Mouse (Mus musculus) forebrain, embryonic 15.5 days (tissue): ENCODE results near the gene Adcy3. TPM values are rescaled to one million over a fixed set of nuclear protein-coding genes. Genes with fewer than 3 reads are reported as not detected.

Experiments
- ATAC-seq: fragments of 200-750 bp; cut with Nextera tagmentation; replicated peaks from 2 replicates; pipeline ENCODE4 v1.8.0; 2017; ENCODE audit warnings: mild to moderate bottlenecking, moderate TSS enrichment, moderate library complexity
- H3K27ac ChIP-seq: fragments of 300-500 bp; sonication (generic); replicated peaks from 2 replicates; pipeline ENCODE4 v1.5.1; 2015; ENCODE audit warnings: mild to moderate bottlenecking, inconsistent platforms
- H3K27me3 ChIP-seq: fragments of 300-500 bp; sonication (generic); 2 replicates; pipeline ENCODE4 v1.6.1; 2015; ENCODE audit warnings: inconsistent platforms
- H3K36me3 ChIP-seq: fragments of 300-500 bp; sonication (generic); 2 replicates; pipeline ENCODE4 v1.6.1; 2015; ENCODE audit warnings: mild to moderate bottlenecking, inconsistent platforms
- H3K4me1 ChIP-seq: fragments of 300-500 bp; sonication (generic); 2 replicates; pipeline ENCODE4 v1.6.1; 2015; ENCODE audit warnings: inconsistent platforms
- H3K4me2 ChIP-seq: fragments of 300-500 bp; sonication (generic); replicated peaks from 2 replicates; pipeline ENCODE4 v1.6.1; 2015; ENCODE audit warnings: mild to moderate bottlenecking, inconsistent platforms
- H3K4me3 ChIP-seq: fragments of 300-500 bp; sonication (generic); 2 replicates; pipeline ENCODE4 v1.5.1; 2015; ENCODE audit warnings: mild to moderate bottlenecking, inconsistent platforms
- H3K9ac ChIP-seq: fragments of 300-500 bp; sonication (generic); replicated peaks from 2 replicates; pipeline ENCODE4 v1.6.1; 2015; ENCODE audit warnings: mild to moderate bottlenecking, inconsistent platforms
- H3K9me3 ChIP-seq: fragments of 300-500 bp; sonication (generic); 2 replicates; pipeline ENCODE4 v1.6.1; 2016; ENCODE audit warnings: inconsistent platforms
- WGBS: fragments of 180-500 bp; shearing (Covaris S2); methylation state at CpG from one replicate; pipeline ENCODE4 v1.1.7; 2015; ENCODE audit warnings: mixed read lengths; 5-methylcytosine and 5-hydroxymethylcytosine counted together
- polyA plus RNA-seq: library from polyadenylated mRNA; unstranded; fragments of >200 nt; fragmentation: Nextera tagmentation; extraction: Ambion mirVana; gene quantifications from 2 replicates; pipeline ENCODE4 v1.2.1, GENCODE M21; 2015

Gene Adcy3
- polyA plus RNA-seq, 1 experiment from 2014 or later = 13.3 TPM

DNA sequence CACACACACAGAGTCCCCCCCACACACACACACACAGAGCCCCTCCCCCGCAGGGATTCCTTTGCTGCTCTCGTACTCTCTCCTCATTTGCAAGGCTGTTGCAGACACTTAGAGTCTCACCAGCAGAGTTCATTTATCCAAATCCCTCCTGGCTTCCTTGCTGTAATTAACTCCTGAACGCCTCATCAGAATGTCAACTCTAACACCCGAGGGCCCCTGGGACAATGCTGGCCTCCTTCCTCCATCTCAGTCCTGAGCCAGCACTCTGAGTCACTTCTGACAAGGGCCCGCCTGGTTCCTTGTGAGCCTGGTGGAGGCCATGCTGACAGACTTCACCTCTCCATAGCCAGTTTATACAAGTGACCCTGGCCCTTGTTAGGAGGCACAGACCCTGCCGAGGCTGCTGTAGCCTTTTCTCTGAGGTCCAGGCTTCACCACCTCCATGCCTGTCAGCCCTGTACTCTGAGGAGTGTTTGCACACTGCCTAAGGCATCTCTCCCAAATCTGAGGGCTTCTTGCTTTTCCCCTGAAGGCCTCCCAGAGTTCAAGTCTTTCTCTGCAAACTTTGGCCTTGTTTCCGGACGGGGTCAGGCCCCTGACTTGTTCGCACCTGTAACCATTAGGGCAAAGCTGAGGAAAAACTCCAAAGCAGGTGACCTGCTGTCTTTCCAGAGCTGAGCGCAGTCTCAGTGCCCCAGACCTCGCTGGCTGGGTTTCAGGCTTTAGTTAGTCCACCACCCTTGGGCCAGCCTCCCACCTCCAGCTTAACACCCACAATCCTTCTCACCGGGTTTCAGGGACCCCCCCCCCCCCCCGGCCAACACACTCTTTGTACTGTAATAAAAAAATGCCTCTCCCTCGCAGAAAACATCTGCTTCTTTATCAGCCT, 55.5 kb downstream of the Adcy3 start:
- Histone ChIP-seq H3K9ac (no peak overlapping the region), H3K9me3 (no peaks in the 10 kb centered on the region), H3K4me3 (no peak overlapping the region), H3K4me1 (no peaks in the 10 kb centered on the region), H3K27me3 (no peaks in the 10 kb centered on the region), H3K36me3 (no peaks in the 10 kb centered on the region), H3K27ac (0 out of 2 replicates have a peak overlapping the region, but pooled peaks have one; percentile 12), H3K4me2 (no peak overlapping the region)
- 29% methylated on average over 13 of the region's 14 CpGs for WGBS
- peak; percentile 67 for ATAC-seq

DNA sequence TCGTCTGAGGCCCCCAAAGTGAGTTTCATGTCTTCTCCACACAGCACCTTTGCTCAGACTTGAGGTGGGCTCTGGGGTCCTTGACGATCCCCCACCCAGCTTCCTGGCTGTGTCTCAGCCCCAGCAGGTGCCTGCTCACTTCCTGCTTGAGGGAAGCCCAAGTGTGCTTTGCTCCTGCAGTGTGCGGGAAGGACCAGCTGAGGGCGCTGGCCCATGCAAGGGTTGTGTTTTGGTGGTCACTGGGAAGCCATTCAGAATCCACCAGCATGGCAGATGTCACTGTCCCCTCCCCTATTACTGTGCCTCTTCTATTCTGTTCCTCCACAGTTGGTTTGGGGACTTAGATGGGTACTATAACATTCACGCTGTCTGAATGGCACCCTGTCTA, 56.2 kb downstream of the Adcy3 start:
- ATAC-seq = no peak
- WGBS = 32% methylated on average over 5 of the region's 5 CpGs
- H3K4me2 ChIP-seq = no peak overlapping the region
- no peaks in the 10 kb centered on the region for H3K36me3 ChIP-seq
- no peak overlapping the region for H3K4me3 ChIP-seq
- no peak overlapping the region for H3K9ac ChIP-seq
- no peaks in the 10 kb centered on the region for H3K4me1 ChIP-seq
- no peaks in the 10 kb centered on the region for H3K27me3 ChIP-seq
- H3K27ac ChIP-seq = no peak overlapping the region
- H3K9me3 ChIP-seq = no peaks in the 10 kb centered on the region

DNA sequence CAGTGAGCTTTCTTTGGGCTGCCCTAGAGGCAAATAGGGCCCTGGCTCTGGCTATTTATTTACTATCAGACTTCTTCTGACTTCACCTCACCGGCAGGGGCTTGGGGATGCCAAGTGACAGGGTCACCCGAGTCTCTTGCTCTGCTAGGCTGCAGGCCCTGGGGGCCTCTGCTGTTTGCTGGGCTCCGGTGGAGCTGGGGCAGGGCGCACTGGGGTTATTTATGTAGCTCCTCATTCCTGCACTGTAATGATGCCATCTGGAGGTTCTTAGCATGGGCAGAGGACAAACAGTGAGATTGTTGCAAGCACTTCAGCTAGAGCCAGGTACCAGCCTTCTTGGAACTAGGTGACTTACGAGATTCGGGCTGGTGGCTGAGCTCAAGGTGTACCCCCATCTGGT, 59.6 kb downstream of the Adcy3 start:
- Histone ChIP-seq H3K4me1 (no peaks in the 10 kb centered on the region), H3K27me3 (no peaks in the 10 kb centered on the region), H3K4me3 (no peak overlapping the region), H3K36me3 (peaks cover 7% of the 10 kb centered on the region; the same call in 1 of the 2 replicates), H3K9me3 (no peaks in the 10 kb centered on the region), H3K9ac (no peak overlapping the region), H3K27ac (no peak overlapping the region), H3K4me2 (no peak overlapping the region)
- 82% methylated on average over 6 of the region's 6 CpGs for WGBS
- ATAC-seq = no peak

DNA sequence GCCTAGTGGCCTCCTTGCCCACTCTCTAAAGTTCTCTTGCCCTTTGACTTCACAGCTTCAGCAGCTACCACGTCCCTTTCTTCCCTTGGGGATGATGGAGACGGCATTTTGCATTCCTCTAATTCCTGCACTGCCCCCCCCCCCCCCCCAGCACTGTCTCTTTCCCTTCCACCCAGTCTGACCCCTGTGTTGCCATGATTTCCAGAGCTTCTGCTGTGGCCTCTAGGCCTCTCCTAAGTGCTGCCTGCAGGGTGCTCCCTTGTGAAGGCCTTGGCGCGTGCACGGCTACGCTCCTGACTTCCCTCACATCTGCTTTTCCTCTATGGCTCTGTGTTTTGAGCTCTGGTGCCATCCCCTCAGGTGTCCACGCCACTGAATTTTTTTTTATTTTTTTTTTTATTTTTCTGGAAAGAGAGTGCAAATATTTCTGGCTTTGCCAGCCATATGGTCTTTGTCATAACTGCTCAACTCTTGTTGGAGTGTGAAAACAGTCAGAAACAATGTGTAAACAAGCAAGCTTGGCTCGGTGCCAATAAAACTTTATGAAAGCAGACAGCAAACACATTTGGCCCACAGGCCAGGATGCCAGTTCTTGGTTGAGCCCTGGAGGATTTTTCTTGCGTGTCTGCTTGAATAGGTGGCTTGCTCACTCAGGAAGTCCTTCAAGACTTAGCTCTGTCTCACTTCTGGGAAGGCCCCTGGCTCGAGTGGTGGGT, 60.3 kb downstream of the Adcy3 start:
- ATAC-seq = no peak
- H3K4me3 ChIP-seq = no peak overlapping the region
- H3K27ac ChIP-seq = no peak overlapping the region
- H3K9me3 ChIP-seq = no peaks in the 10 kb centered on the region
- H3K27me3 ChIP-seq = no peaks in the 10 kb centered on the region
- H3K9ac ChIP-seq = no peak overlapping the region
- 62% methylated on average over 10 of the region's 10 CpGs for WGBS
- H3K4me2 ChIP-seq = no peak overlapping the region
- peaks cover 9% of the 10 kb centered on the region; the same call in 1 of the 2 replicates for H3K36me3 ChIP-seq
- H3K4me1 ChIP-seq = no peaks in the 10 kb centered on the region

DNA sequence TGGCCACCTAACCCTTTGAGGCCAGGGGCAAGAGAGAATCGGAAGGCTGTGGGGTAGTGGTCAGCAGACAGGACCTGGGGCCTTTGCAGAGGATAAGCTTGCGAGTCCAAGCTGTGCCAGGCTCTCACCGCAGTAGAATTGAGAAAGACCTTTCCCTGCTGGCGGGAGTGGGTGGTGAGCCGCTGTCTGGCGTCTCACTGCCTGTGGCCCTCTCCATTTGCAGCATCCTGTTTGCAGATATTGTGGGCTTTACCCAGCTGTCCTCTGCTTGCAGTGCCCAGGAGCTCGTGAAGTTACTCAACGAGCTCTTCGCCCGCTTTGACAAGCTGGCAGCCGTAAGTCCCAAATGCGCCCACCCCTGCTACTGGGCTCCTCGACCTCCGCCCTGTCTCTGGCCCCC, 61.7 kb downstream of the Adcy3 start:
- no peak for ATAC-seq
- 93% methylated on average over 14 of the region's 14 CpGs for WGBS

DNA sequence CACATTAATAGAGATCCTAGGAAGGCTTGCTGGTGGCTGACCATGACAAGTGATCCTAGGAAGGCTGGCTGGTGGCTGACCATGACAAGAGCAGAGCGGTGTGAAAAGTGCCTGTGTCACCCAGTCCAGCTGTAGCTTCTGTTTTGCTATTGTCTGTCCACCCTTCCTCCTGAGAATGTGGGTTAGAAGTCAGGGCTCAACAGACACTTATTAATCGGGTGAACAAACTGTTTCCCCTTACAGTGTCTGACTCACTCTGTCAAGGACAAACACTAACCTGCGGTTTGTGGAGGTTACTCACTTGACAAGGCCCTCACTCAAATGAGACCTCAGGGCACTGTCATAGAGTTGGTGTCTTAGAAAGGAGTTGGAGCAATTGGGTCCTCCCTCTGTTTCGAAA, 65.8 kb downstream of the Adcy3 start:
- WGBS = 89% methylated on average over 4 of the region's 4 CpGs
- H3K36me3 ChIP-seq = peaks cover 20% of the 10 kb centered on the region; the same call in 1 of the 2 replicates

More for the DNA sequence above, 61.7 kb downstream of the Adcy3 start:
- Histone ChIP-seq H3K9ac (no peak overlapping the region), H3K27me3 (no peaks in the 10 kb centered on the region), H3K4me2 (no peak overlapping the region), H3K4me1 (no peaks in the 10 kb centered on the region), H3K27ac (no peak overlapping the region), H3K4me3 (no peak overlapping the region), H3K36me3 (peaks cover 12% of the 10 kb centered on the region; the same call in 1 of the 2 replicates), H3K9me3 (no peaks in the 10 kb centered on the region)

DNA sequence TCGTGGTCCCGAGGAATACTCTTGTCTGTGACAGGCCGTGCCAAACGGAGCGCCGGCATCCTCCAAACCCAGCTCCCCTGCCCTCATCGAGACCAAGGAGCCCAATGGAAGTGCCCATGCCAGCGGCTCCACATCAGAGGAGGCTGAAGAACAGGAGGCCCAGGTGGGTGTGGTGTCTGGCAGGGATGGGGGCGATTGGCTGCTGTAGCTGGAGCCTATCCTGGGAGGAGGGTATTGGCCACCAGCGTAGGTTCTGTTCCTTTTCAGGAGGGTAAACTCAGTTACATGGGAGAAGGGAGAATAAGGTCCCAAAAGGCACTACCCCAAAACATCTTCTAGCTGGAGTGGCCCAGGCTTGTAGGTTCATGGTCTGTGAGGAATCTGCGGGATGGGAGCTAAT, 66.4 kb downstream of the Adcy3 start:
- no peak overlapping the region for H3K27ac ChIP-seq
- H3K9ac ChIP-seq = no peak overlapping the region
- no peaks in the 10 kb centered on the region for H3K4me1 ChIP-seq
- WGBS = 97% methylated on average over 11 of the region's 11 CpGs
- H3K27me3 ChIP-seq = no peaks in the 10 kb centered on the region
- H3K4me2 ChIP-seq = no peak overlapping the region
- H3K4me3 ChIP-seq = no peak overlapping the region
- no peaks in the 10 kb centered on the region for H3K9me3 ChIP-seq
- ATAC-seq = no peak
- peaks cover 20% of the 10 kb centered on the region; the same call in 1 of the 2 replicates for H3K36me3 ChIP-seq

More for the DNA sequence above, 65.8 kb downstream of the Adcy3 start:
- no peak for ATAC-seq
- Histone ChIP-seq H3K4me2 (no peak overlapping the region), H3K27ac (no peak overlapping the region), H3K9me3 (no peaks in the 10 kb centered on the region), H3K9ac (no peak overlapping the region), H3K4me3 (no peak overlapping the region), H3K27me3 (no peaks in the 10 kb centered on the region), H3K4me1 (no peaks in the 10 kb centered on the region)

DNA sequence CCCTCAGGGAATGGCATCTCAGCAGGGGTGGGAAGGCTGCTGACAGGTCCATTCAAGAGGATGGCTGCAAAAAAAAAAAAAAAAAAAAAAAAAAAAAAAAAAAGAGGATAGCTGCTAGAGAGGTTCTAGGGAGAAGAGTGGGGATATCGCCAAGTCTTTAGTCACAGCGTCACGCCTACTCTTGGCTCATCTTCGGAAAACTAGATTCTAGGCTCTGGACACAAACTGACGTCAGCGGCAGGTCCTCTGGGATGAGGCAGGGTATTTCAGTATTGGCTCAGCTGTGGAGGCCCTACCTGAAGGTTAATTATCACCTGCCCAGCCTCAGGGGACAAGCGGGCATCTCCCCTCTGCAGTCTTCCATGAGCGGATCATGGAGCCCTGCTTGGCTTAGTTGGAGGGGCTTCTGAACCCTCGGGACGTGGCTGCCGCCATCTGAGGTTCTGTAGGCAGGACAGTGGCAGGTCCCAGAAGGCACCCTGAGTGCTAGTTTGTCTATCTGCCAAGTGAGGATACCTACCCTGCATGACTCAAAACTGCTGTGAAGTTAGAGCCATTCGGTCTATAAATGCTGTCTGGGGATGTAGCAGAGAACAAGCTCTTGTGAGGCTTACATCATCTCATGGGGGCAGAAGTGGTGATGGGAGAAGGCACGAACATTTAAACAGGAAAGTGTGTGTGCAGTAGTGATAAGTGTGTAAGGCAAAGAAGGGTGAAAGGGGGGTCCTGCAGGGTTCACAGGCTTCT, 68.7 kb downstream of the Adcy3 start:
- no peaks in the 10 kb centered on the region for H3K4me1 ChIP-seq
- no peaks in the 10 kb centered on the region for H3K9me3 ChIP-seq
- H3K4me3 ChIP-seq = no peak overlapping the region
- H3K36me3 ChIP-seq = peaks cover 28% of the 10 kb centered on the region; the same call in 1 of the 2 replicates
- H3K27me3 ChIP-seq = no peaks in the 10 kb centered on the region
- no peak overlapping the region for H3K9ac ChIP-seq
- whole genome bisulfite sequencing = 89% methylated on average over 13 of the region's 13 CpGs
- no peak overlapping the region for H3K4me2 ChIP-seq
- ATAC-seq = no peak
- no peak overlapping the region for H3K27ac ChIP-seq

DNA sequence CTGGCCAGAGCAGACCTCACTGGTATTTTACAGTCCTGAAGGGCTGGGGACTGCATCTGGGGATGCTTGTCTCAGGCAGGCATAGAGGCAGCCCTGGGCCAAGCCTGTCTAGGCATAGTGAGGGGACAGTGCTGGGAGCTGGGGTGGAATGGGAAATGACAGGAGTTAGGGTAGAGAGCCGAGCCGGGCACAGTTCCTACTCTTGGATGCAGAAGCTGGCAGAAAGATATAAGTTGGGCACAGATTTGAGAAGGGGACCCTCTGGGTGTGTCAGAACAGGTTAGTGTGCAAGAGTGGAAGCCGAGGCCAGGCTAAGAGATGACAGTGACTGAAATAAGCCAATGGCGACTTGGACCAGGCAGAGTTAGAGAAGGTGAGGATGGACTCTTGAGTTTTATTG, 69.3 kb downstream of the Adcy3 start:
- no peak overlapping the region for H3K27ac ChIP-seq
- no peaks in the 10 kb centered on the region for H3K9me3 ChIP-seq
- peaks cover 28% of the 10 kb centered on the region; the same call in 1 of the 2 replicates for H3K36me3 ChIP-seq
- no peaks in the 10 kb centered on the region for H3K27me3 ChIP-seq
- no peak for ATAC-seq
- H3K4me3 ChIP-seq = no peak overlapping the region
- no peak overlapping the region for H3K9ac ChIP-seq
- H3K4me1 ChIP-seq = no peaks in the 10 kb centered on the region
- H3K4me2 ChIP-seq = no peak overlapping the region
- WGBS = 89% methylated on average over 4 of the region's 4 CpGs

DNA sequence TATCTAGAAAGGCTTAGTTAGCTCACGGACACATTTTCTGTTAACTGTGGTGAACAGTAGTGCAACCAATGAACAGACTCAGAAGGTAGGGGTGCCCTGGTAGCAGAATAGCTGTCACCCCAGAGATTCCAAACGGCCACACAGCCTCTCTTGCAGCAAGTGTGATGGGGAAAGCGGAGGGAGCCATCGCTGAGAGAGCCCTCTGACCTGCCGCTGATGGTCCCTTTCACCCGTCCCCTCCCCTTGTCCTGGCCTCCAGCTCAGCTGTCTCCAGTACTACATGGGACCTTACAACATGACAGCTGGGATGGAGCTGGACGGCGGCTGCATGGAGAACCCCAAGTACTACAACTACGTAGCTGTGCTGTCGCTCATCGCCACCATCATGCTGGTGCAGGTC, 73.2 kb downstream of the Adcy3 start:
- ATAC-seq = no peak

DNA sequence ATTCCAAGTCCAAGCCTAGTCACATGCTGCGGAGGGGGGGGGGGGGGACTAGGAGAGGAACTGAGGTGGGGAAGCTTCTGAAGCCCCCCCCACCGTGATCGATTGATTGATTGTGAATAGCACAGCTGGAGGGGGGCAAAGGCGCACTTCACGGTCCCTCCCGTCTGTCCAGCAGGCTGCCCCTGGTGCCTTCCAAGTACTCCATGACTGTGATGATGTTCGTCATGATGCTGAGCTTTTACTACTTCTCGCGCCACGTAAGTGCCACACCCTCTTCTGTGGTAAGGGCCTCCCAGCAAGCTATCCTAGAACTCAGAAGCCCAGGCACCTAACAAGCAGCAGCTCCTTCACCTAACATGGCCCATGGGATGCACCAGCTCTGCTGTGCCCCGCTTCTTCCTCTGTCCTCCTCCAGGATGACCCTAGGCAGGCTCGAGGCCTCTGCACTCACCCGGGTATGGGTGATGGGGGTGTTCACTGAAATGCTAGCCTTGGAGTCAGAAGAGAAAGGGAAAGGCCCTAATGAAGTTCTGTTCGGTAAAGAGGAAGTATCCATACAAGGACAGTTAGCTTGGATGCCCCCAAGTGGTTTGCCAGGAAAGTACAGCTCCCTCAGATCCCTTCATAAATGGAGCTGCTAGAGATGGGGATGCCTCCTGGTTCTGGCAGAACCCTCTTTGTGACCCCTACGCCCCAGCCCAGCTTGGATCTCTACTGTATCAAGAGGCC, 75.7 kb downstream of the Adcy3 start:
- Histone ChIP-seq H3K27ac (no peak overlapping the region), H3K9ac (no peak overlapping the region), H3K4me2 (no peak overlapping the region), H3K4me3 (no peak overlapping the region), H3K4me1 (no peaks in the 10 kb centered on the region), H3K36me3 (peaks cover 48% of the 10 kb centered on the region), H3K9me3 (no peaks in the 10 kb centered on the region), H3K27me3 (no peaks in the 10 kb centered on the region)
- WGBS = 80% methylated on average over 15 of the region's 15 CpGs
- no peak; the same call in 1 of the 2 replicates for ATAC-seq

More for the DNA sequence above, 73.2 kb downstream of the Adcy3 start:
- Histone ChIP-seq H3K27ac (no peak overlapping the region), H3K4me3 (no peak overlapping the region), H3K4me2 (no peak overlapping the region), H3K36me3 (peaks cover 34% of the 10 kb centered on the region), H3K9ac (no peak overlapping the region), H3K27me3 (no peaks in the 10 kb centered on the region), H3K4me1 (no peaks in the 10 kb centered on the region), H3K9me3 (no peaks in the 10 kb centered on the region)
- 96% methylated on average over 11 of the region's 11 CpGs for WGBS
